Mouse (Mus musculus): ENCODE measurements around the gene Praf2.
"Not testable (repeated sequence)": the region's sequence is repeated elsewhere in the genome, so short reads cannot be mapped to it uniquely, and the experiment has no call there.

The Praf2 gene

DNA sequence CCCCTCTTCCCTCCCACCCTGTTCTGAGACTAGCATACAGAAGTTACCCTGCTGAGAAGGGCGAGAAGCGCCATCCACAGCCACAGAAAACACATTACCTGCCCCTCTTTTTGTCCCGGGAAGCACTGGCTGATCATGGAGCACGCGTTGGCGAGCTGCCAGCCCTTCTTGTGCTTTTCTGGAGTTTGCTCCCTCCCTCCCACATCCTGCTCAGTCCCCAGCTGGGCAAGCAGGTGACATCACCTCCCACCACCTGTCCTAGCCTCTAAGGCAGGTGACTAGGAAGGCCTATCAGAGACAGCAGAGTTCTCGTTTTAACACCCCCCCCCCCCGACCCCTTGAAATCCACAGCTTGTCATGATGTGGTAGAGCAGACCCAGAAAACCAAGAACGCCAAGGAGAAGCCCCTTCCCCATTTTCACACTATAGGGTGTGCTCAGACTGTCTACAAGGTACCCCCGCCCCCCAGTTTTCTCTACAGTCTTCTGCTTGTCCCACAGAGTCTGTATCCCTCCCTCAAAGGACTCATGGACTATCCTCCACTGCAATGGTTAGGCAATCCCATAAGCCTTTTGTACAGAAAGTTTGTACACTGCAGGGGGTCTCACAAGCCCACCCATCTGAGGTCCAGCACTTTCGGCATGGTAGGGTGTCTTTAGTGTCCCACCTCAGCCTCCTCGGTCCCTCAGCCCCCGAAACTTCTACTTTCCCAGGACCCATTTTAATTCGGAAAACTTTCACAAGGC, 11.3 kb downstream of the Praf2 start:
- peak; percentile 69 for DNase-seq (ENCODE audit: low spot score)

GRCm38 (mm10) chrX:7740082-7740819, 12.0 kb downstream of the Praf2 start:
- DNase-seq (ENCODE audit: low spot score), result no peak

DNA sequence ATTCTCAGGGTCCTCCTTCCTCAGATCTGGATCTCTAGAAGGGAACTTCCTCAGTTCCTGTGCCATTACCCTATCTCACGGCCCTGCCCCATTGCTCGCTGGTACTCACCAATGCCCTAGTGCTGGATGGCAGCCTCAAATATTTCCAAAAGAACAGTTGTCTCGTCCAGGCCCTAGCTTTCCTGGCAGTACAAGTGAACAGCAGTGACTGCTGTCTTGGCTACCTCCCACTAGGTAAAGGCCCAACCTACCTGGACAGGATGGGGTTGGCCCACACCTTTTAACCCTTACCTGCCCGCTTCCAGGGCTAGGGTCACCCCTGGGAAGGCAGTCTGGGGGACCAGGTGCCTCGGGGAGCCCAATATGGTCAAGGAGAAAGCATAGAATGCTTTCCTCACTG, 12.9 kb downstream of the Praf2 start:
- no peak for DNase-seq (ENCODE audit: low spot score)

DNA sequence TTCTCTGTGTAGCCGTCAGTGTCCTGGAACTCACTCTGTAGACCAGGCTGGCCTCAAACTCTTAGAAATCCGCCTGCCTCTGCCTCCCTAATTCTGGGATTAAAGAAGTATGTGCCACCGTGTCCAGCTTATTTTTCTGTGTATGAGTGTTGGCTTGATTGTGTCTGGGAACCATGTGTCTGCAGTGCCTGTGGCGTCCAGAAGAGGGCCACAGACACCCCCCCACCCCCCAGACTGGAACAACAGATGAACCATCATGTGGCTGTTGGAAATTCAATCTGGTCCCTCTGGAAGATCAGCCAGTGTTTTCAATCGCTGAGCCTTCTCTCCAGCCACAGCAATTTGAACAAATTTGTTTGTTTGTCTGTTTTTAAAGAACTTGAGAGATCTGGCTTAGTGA, 15.2 kb downstream of the Praf2 start:
- no peak for DNase-seq (ENCODE audit: low spot score)

DNA sequence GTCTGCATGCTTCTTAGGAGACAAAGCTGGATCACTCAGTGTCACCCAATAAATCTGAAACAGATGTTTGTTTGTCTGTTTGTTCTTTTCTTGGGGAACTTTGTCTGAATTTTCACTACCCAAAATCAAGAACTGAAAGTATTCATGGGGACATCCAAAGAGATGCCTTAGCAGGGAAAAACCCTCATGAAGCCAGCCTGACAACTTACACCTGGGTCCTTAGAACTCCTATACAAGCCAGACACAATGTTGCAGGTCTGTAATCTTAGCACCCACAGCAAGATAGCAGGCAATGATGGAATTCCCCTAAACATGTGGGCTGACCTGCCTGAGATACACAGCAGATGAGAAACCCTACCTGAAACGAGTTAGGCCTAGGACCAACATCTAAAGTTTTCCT, 16.7 kb downstream of the Praf2 start:
- no peak for DNase-seq (ENCODE audit: low spot score)

DNA sequence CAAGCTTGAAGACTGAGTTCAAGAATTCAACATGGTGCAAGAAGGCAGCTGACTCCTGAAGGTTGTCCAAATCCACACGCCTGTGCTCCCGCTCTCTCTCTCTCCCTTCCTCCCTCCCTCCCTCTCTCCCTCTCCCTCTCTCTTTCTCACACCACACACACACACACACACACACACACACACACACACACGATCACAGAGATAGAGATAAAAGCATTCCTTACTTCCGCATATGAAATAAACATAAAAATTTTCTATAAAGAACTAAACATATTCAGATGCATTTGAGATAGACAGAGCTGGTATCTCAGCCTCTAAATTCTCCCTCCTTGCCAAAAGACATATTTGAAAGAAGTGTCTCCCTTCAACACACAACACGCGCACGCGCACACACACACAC, 17.2 kb downstream of the Praf2 start:
- no peak for DNase-seq (ENCODE audit: low spot score)

DNA sequence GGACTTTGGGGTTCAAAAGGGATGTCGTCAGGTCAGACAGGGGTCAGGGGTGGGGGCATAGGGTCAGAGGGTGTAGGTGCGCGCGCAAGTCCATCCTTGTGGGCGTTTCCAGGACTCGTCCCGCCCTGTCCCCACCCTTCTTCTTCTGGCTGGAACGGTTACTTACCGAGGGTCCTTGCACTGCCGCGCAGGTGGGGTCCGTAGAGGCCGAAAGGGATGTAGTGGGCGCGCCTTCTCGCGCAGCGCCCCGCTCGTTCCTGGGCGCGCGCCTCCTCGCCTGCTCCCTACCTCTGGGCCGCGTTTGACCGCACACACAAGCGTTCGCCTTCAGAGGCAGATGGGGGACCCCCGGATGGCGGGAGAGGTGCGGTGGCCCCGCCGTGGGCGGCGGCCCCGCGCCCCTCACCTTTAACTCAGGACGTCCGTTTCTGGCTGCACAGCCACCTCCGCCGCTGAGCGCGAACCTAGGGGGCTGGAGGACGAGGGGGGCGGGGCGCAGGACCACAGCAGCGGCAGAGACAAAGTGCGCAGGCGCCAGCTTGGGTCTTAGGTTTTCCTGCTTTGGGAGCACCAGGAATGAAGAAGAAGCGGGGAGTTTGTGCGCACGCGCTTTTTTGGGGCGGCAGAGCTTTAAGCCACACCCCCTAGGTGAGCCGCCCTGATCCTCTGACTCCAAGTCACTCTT, 22.3 kb downstream of the Praf2 start, which contains the start of gene Ccdc120:
TSS of gene Ccdc120 (minus strand) at position 474 of the 685 bp plus-strand sequence.
- peak; percentile 81 for DNase-seq (ENCODE audit: low spot score)

- DNase-seq (ENCODE audit: low spot score), result not testable (repeated sequence)
Measured at GRCm38 (mm10) chrX:7753627-7754026, 25.4 kb downstream of the Praf2 start.

- peak; percentile 91 for DNase-seq (ENCODE audit: low spot score)
Measured at GRCm38 (mm10) chrX:7762137-7762920, 34.1 kb downstream of the Praf2 start, which contains the start of gene Tfe3. Gene Tfe3 (plus strand): TSS chrX:7762560.

- DNase-seq (ENCODE audit: low spot score), result no peak
Measured at GRCm38 (mm10) chrX:7762921-7763197, 34.6 kb downstream of the Praf2 start.

DNA sequence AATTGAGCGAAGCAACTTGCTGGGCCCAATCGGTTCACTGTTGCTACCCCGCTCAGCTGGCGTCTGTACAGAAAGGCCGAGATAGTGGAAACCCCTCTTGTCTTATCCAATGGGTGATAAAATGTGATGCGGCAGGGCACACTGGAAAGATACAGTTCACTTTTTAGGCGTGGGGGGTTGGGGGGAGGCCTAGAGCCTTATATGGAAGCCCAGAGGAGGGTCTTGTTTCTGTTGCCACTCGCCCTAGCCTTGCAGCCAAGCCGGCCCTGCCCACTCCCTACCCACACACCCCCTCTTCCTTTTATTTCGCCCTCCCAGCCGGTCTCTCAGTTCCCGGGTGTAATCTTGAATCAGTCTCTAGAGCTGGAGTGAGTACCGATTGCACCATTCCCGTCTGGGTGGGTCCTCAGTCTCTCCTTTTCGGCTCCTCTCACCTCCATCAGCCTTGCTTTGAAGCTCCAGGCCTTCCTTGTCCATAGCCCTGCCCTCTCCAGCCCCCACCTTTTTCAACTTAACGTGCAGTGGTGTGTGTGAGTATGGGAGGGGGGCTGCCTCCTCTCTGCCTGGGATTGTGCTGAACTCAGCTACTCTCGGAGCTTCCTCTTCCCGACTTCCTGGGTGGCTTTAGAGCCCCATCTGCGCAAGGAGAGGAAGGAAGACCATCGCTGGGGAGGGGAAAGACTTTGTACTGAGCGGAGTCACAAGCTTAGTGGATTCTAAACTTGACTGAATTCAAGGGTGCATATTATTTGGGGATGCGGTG, 35.6 kb downstream of the Praf2 start:
- peak; percentile 64 for DNase-seq (ENCODE audit: low spot score)

DNA sequence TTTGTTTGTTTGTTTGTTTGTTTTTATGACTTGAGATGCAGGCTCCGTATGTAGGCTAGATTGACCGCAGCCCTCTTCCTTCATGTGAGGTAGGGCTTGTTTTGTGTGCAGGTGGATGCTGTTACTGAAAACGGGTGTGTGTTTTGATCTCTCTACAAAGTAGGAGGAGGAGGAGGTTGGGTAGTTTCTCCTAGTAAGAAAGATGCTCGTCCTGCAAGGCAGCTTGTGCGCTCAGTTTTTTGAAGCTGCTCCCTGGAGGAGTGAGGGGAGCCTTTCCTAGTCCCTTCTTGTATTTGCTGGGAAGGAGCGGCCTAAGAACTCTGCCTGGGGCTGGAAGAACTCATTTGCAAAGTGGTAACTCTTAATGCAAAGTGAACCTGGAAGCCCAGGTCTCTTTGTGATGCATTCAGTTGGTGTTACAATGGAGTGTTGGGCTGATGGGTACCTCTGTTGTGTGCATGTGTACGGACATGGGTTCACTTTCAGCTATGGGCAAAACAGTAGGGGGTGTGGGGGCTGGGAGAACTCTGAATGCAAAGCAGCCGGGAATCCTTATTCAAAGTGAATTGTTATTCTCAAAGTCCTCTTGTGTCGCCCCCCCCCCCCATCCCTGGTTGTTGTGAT, 36.5 kb downstream of the Praf2 start:
- no peak for DNase-seq (ENCODE audit: low spot score)

DNA sequence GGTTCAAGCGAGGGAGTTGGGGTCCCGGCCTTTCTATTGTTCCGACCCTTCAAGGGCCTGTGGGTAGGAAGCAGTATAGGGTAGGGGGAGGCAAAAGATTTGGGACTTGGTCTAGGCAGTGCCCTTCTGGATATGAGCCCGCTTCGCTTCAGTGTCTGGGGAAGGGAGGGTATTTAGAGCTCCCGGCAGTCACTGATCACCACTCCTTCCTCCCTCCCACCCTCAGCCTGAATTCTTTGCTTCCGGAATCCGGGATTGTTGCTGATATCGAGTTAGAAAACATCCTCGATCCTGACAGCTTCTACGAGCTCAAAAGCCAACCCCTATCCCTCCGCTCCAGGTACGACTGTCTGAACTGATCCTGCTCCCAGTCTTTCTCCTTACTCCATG, 37.0 kb downstream of the Praf2 start:
- no peak for DNase-seq (ENCODE audit: low spot score)

- no peak for DNase-seq (ENCODE audit: low spot score)
Measured at GRCm38 (mm10) chrX:7765764-7766163, 37.5 kb downstream of the Praf2 start.

- no peak for DNase-seq (ENCODE audit: low spot score)
Measured at GRCm38 (mm10) chrX:7769302-7770017, 41.2 kb downstream of the Praf2 start.

- DNase-seq (ENCODE audit: low spot score), result no peak
Measured at GRCm38 (mm10) chrX:7772766-7773165, 44.5 kb downstream of the Praf2 start.

- no peak for DNase-seq (ENCODE audit: low spot score)
Measured at GRCm38 (mm10) chrX:7775501-7776205, 47.4 kb downstream of the Praf2 start.

DNA sequence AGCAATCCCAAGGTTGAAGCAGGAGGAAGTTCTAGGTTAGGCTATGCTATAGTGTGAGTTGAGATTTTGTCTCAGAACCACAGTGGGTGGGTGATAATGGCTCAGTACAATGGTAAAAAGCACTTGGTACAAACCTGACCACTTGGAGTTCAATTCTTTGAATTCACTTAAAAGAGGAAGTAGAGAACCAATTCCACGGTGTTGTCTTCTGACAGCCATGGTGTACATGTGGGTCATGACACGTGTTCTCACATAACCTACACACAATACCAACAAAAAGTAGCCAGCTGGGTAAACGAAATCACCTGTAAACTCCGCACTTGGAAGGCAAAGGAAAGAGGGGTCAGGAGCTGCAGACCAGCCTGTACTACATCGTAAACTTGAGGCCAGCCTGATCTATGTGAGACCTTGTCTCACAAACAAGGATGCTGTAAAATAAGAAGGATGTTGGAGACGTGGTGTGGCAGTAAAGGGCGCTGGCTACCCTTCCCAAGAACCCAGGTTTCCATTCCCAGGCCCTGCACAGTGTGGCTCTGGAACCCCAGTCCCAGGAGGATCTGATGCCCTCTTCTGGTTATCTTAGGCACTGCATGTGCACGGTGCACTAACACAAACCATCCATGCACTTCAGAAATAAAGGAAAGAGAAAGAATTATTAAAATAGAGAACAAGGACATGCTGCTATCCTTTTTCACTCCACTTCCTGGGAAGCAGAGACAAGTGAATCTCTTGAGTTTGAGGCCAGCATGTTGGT, 48.3 kb downstream of the Praf2 start:
- DNase-seq (ENCODE audit: low spot score), result peak; percentile 72
